Comparison of ENCODE assay signal across 12 mouse cellular contexts in the genomic region with DNA sequence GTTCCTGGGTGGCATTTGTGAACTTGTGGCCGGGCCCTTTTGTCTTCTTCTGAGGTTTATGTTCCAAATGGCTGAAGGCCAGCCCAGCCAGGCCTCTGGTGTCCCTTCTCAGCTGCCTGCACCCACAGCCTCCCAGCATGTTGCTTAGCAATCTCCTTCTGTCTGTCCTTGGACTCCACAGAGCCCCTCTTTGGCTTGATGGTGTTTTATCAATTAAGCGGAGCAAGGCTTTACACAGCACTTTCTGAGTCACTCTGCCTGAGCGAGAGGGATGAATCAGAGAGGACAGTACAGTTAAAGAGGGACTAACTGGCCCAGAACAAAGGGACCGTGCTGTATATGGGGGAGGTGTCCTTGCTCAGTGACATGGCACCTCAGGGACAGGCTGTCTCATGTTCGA. TPM values are rescaled to one million over a fixed set of nuclear protein-coding genes. Genes with fewer than 3 reads are reported as not detected.
DNase-seq lines count a peak whose midpoint lies in the region; ATAC-seq and TF ChIP-seq lines count a peak whose summit lies in the region.
"Had no signal": no experiment of that assay in that cellular context is flagged by ENCODE, and none has a peak within 500 bp of the region (broad histone marks: within the 10 kb centered on the region; RNA-seq: fewer than 3 reads in every experiment).

No protein-coding gene starts in this region.

- CTCF ChIA-PET in Patski (lab: Charles Lee) = no interaction called here

- no peak overlapping the region for H3K9ac ChIP-seq in lung, embryonic 15.5 days
- H3K9ac ChIP-seq in intestine, embryonic 16.5 days (ENCODE audit: low read depth, low read length) = no peak overlapping the region
- H3K9ac ChIP-seq: embryonic facial prominence, embryonic 13.5 days had no signal

- H3K36me3 ChIP-seq in lung, embryonic 15.5 days = no peaks in the 10 kb centered on the region
- H3K36me3 ChIP-seq in intestine, embryonic 16.5 days (ENCODE audit: control insufficient read depth, insufficient read depth, low read length) = no peaks in the 10 kb centered on the region
- H3K36me3 ChIP-seq: embryonic facial prominence, embryonic 13.5 days had no signal

- no peak overlapping the region for H3K4me3 ChIP-seq in lung, embryonic 15.5 days
- no peak overlapping the region for H3K4me3 ChIP-seq in intestine, embryonic 16.5 days (ENCODE audit: low read length)
- H3K4me3 ChIP-seq: embryonic facial prominence, embryonic 13.5 days had no signal

- WGBS in lung, embryonic 15.5 days = 41% methylated on average over 5 of the region's 5 CpGs
- WGBS in intestine, embryonic 16.5 days = 45% methylated on average over 5 of the region's 5 CpGs

- POLR2A ChIA-PET in Patski (lab: Charles Lee) = no interaction called here

- no peak for DNase-seq in lung, postnatal 25 days (ENCODE audit: low spot score)
- no peak for DNase-seq in Patski (ENCODE audit: low read depth, low spot score)
- DNase-seq in adrenal gland, adult 2 months = peak; percentile 83
- no peak for DNase-seq in c-Kit-positive CD71-positive TER-119-positive erythroid progenitor cells, embryonic 14.5 days (ENCODE audit: low spot score)
- DNase-seq: gastrocnemius, postnatal 14 days had no signal

- peak overlapping the region; percentile 54; the same call in 1 of the 2 replicates for H3K27ac ChIP-seq in lung, embryonic 15.5 days
- peak overlapping the region; percentile 27 for H3K27ac ChIP-seq in intestine, embryonic 16.5 days (ENCODE audit: low read length)
- H3K27ac ChIP-seq: embryonic facial prominence, embryonic 13.5 days had no signal

- H3K27me3 ChIP-seq in lung, embryonic 15.5 days = no peaks in the 10 kb centered on the region
- H3K27me3 ChIP-seq in Patski = no peaks in the 10 kb centered on the region
- H3K27me3 ChIP-seq in intestine, embryonic 16.5 days (replicated peaks; ENCODE audit: control insufficient read depth, insufficient read depth, low read length) = no peaks in the 10 kb centered on the region
- H3K27me3 ChIP-seq: embryonic facial prominence, embryonic 13.5 days had no signal

- TF ChIP-seq CTCF in Patski (IDR thresholded peaks at IDR 0.05) = no peak

- no peaks in the 10 kb centered on the region for H3K9me3 ChIP-seq in lung, embryonic 15.5 days
- no peaks in the 10 kb centered on the region for H3K9me3 ChIP-seq in intestine, embryonic 16.5 days (ENCODE audit: control insufficient read depth, low read length)
- H3K9me3 ChIP-seq: embryonic facial prominence, embryonic 13.5 days had no signal

- no peak overlapping the region for H3K4me2 ChIP-seq in lung, embryonic 15.5 days
- no peak overlapping the region for H3K4me2 ChIP-seq in intestine, embryonic 16.5 days (ENCODE audit: low read depth, low read length)
- H3K4me2 ChIP-seq: embryonic facial prominence, embryonic 13.5 days had no signal

- H3K4me1 ChIP-seq in lung, embryonic 15.5 days = peaks cover 22% of the 10 kb centered on the region
- H3K4me1 ChIP-seq in intestine, embryonic 16.5 days (ENCODE audit: control insufficient read depth, insufficient read depth, low read length) = peaks cover 7% of the 10 kb centered on the region; the same call in 1 of the 2 replicates

- in situ Hi-C loops in Patski (cut with MboI; ENCODE audit: low pct_unique_long_range_greater_than_20kb) = no loop called here

- peak; percentile 74; the same call in 1 of the 2 replicates for ATAC-seq in lung, embryonic 15.5 days (ENCODE audit: borderline replicate concordance, extremely low read depth, low FRiP score, low TSS enrichment)
- peak; percentile 55 for ATAC-seq in Patski
- ATAC-seq in intestine, embryonic 16.5 days = peak; percentile 64
- no peak for ATAC-seq in erythroid progenitor cell, adult 5-6 weeks (replicated peaks; ENCODE audit: low FRiP score, poor library complexity, severe bottlenecking)

RNA-seq across cellular contexts. Expression of gene Gm815, which starts 22.0 kb away (rescaled TPM):
- polyA plus RNA-seq in lung, embryonic 15.5 days (2015; fragmentation: Nextera tagmentation; extraction: Ambion mirVana) = not detected in 2 replicates
- polyA plus RNA-seq in Patski (2021) = not detected
- not detected for total RNA-seq in adrenal gland, adult 2 months (2021)
- polyA plus RNA-seq in adrenal gland, adult 2 months (2012; rRNA removed) = not detected in 2 replicates
- polyA plus RNA-seq in intestine, embryonic 16.5 days (2015; fragmentation: Nextera tagmentation; extraction: Ambion mirVana) = not detected in 2 replicates
- total RNA-seq in erythroid progenitor cell, adult 5-6 weeks (2015; ENCODE audit: low replicate concordance) = not detected in 2 replicates
- total RNA-seq in erythroid progenitor cell, adult 5-6 weeks (2017; ENCODE audit: low replicate concordance) = not detected in 2 replicates
- total RNA-seq: gastrocnemius, postnatal 14 days; MEL had no signal
- polyA plus RNA-seq: embryonic facial prominence, embryonic 13.5 days; limb, embryonic 11.5 days; small intestine, adult 2 months had no signal
